Mouse (Mus musculus) cerebellum, adult 2 months (tissue): ENCODE measurements at regions not wholly inside any gene's neighbourhood (a gene's known extent, or its start where the extent isn't known, plus 50 kb on each side); places are given as distances from the start of the nearest gene placed in this dataset.

ENCODE experiments used
- CTCF ChIP-seq: fragments of 200-500 bp; IDR thresholded peaks from 2 replicates; pipeline ENCODE4 v1.5.1; 2011; ENCODE audit warnings: low read depth, mild to moderate bottlenecking, control low read depth, low read length, moderate library complexity, borderline replicate concordance; ENCODE audit not compliant: insufficient read depth
- POLR2A ChIP-seq: fragments of 200-500 bp; IDR thresholded peaks from 2 replicates; pipeline ENCODE4 v1.6.1; 2011; ENCODE audit warnings: low read length, control low read depth, borderline replicate concordance; ENCODE audit not compliant: insufficient read depth

DNA sequence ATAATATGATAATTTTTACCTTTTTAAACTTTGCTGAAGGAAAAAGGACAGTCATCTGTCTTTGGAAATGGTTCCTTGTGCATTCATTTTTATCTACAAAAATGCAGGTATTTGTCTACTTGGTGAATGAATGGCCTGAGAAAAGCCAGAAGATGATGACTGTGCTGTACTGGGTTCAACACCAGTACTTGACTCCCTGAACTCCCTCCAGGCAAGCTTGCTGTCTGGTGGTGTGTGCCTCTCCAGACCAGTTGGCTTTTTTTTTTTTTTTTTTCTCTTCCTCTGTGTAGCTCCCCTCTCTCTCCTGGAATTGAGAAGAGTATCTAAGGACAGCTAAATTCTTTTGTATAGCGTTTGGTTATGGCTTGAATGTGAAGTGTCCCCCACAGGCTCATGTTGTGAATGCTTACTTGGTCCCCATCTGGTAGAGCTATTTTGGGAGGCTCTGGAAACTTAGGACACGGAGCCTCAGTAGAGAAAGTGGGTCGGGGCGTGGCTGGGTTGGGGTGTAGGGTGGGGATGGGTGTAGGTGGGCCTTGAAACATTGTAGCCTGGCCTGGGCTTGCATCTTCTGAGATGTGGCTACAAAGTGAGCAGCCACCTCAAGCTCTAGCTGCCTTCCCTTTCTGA is 432.3 kb upstream of the Auts2 start:
- TF ChIP-seq CTCF (no peak), POLR2A (no peak)
